Mouse (Mus musculus) brain, embryonic 18.5 days (tissue): ENCODE results near the gene Cage1.

ENCODE experiments used
- DNase-seq: peaks from one replicate; pipeline ENCODE4 v3.0.0-alpha.2; 2012; ENCODE audit warnings: low read depth, low spot score

Gene Cage1

GRCm38 (mm10) chr13:37965126-37965914 lies 71.5 kb downstream of the Cage1 start:
- DNase-seq, result no peak

GRCm38 (mm10) chr13:37964128-37965087 lies 72.5 kb downstream of the Cage1 start:
- no peak for DNase-seq

GRCm38 (mm10) chr13:37963354-37964007 lies 73.4 kb downstream of the Cage1 start:
- no peak for DNase-seq

- no peak for DNase-seq
Measured at GRCm38 (mm10) chr13:37962541-37962940, 74.3 kb downstream of the Cage1 start.

- DNase-seq, result no peak
Measured at GRCm38 (mm10) chr13:37959936-37960335, 76.9 kb downstream of the Cage1 start.

GRCm38 (mm10) chr13:37959239-37959907 lies 77.5 kb downstream of the Cage1 start:
- no peak for DNase-seq

- DNase-seq, result no peak
Measured at GRCm38 (mm10) chr13:37958498-37959238, 78.2 kb downstream of the Cage1 start.
